Mouse (Mus musculus) thymus, adult 2 months (tissue): ENCODE data around the gene S100pbp.

ENCODE experiments used
- CTCF ChIP-seq: fragments of 200-500 bp; IDR thresholded peaks from 2 replicates; pipeline ENCODE4 v1.5.1; 2012; ENCODE audit warnings: mild to moderate bottlenecking, control low read depth, low read length, moderate library complexity, borderline replicate concordance; ENCODE audit not compliant: control insufficient read depth, poor library complexity, insufficient read depth; ENCODE audit errors: extremely low read depth
- POLR2A ChIP-seq: fragments of 200-500 bp; IDR thresholded peaks from 2 replicates; pipeline ENCODE4 v1.6.1; 2012; ENCODE audit warnings: mild to moderate bottlenecking, low read length, control low read depth, moderate library complexity; ENCODE audit not compliant: control insufficient read depth, poor library complexity, insufficient read depth; ENCODE audit errors: extremely low read depth

- no peak for TF ChIP-seq CTCF
- TF ChIP-seq POLR2A = no peak
These were observed 84.2 kb downstream of the S100pbp start, which contains the start of gene Tmem54 for GRCm38 (mm10) chr4:129105356-129105755.
